Mouse (Mus musculus) lung, embryonic 16.5 days (tissue): ENCODE results near the gene Rgs6. TPM values are rescaled to one million over a fixed set of nuclear protein-coding genes. Genes with fewer than 3 reads are reported as not detected.

Experiments used
- ATAC-seq: fragments of 200-750 bp; cut with Nextera tagmentation; 2 replicates; pipeline ENCODE4 v1.8.0; 2017; ENCODE audit warnings: low read depth, mild to moderate bottlenecking, moderate library complexity
- H3K27ac ChIP-seq: fragments of 300-500 bp; sonication (generic); 2 replicates; pipeline ENCODE4 v1.5.1; 2014; ENCODE audit warnings: mild to moderate bottlenecking, control low read depth, low read length
- H3K27me3 ChIP-seq: fragments of 300-500 bp; sonication (generic); 2 replicates; pipeline ENCODE4 v1.6.1; 2014; ENCODE audit warnings: low read depth, low read length, mixed read lengths; ENCODE audit not compliant: control insufficient read depth, insufficient read depth
- H3K36me3 ChIP-seq: fragments of 300-500 bp; sonication (generic); 2 replicates; pipeline ENCODE4 v1.6.1; 2014; ENCODE audit warnings: low read length; ENCODE audit not compliant: control insufficient read depth, insufficient read depth
- H3K4me1 ChIP-seq: fragments of 300-500 bp; sonication (generic); replicated peaks from 2 replicates; pipeline ENCODE4 v1.6.1; 2014; ENCODE audit warnings: low read length, mixed read lengths; ENCODE audit not compliant: control insufficient read depth, insufficient read depth
- H3K4me2 ChIP-seq: fragments of 300-500 bp; sonication (generic); 2 replicates; pipeline ENCODE4 v1.6.1; 2014; ENCODE audit warnings: low read depth, low read length, control low read depth
- H3K4me3 ChIP-seq: fragments of 300-500 bp; sonication (generic); 2 replicates; pipeline ENCODE4 v1.5.1; 2014; ENCODE audit warnings: mild to moderate bottlenecking, low read length, control low read depth
- H3K9ac ChIP-seq: fragments of 300-500 bp; sonication (generic); 2 replicates; pipeline ENCODE4 v1.6.1; 2014; ENCODE audit warnings: low read length, control low read depth
- H3K9me3 ChIP-seq: fragments of 300-500 bp; sonication (generic); 2 replicates; pipeline ENCODE4 v1.6.1; 2016; ENCODE audit warnings: low read length; ENCODE audit not compliant: control insufficient read depth
- WGBS: fragments of 180-500 bp; shearing (Covaris S2); extraction: QIAGEN DNeasy Blood & Tissue Kit; methylation state at CpG from one replicate; pipeline ENCODE4 v1.1.7; 2014; 5-methylcytosine and 5-hydroxymethylcytosine counted together
- polyA plus RNA-seq: library from polyadenylated mRNA; unstranded; fragments of >200 nt; fragmentation: Nextera tagmentation; extraction: Ambion mirVana; gene quantifications from 2 replicates; pipeline ENCODE4 v1.2.1, GENCODE M21; 2015

Gene Rgs6
- polyA plus RNA-seq, 1 experiment from 2014 or later: 3.0 TPM

GRCm38 (mm10) chr12:83211146-83211822 is 623.2 kb downstream of the Rgs6 start:
- no peaks in the 10 kb centered on the region for H3K36me3 ChIP-seq
- no peak for ATAC-seq
- H3K4me1 ChIP-seq: 0 out of 2 replicates have a peak, but pooled peaks cover 2% of the 10 kb centered on the region
- no peak overlapping the region for H3K4me2 ChIP-seq
- H3K9me3 ChIP-seq: no peaks in the 10 kb centered on the region
- H3K9ac ChIP-seq: no peak overlapping the region
- no peak overlapping the region for H3K4me3 ChIP-seq
- WGBS: 67% methylated on average over 7 of the region's 7 CpGs
- no peak overlapping the region for H3K27ac ChIP-seq
- no peaks in the 10 kb centered on the region; the same call in 1 of the 2 replicates for H3K27me3 ChIP-seq
